Mouse (Mus musculus) E14TG2a.4 (cell line): Measurements from ENCODE around the gene Grb7.

Source experiments
- CTCF ChIP-seq: conservative IDR thresholded peaks from 2 replicates; pipeline ENCODE4 v1.5.1; 2014; ENCODE audit warnings: low read length
- POU5F1 ChIP-seq: IDR thresholded peaks from 2 replicates; pipeline ENCODE4 v1.6.1; 2014; ENCODE audit warnings: low read length, borderline replicate concordance

GRCm38 (mm10) chr11:98476434-98476807 lies 30.2 kb downstream of the Grb7 start:
- no peak for TF ChIP-seq CTCF
- no peak for TF ChIP-seq POU5F1
